Mouse (Mus musculus) brain, embryonic 18.5 days (tissue): ENCODE results near the gene Ulk3.
A peak's percentile ranks its signal among the peaks of the same experiment; 100 is the strongest.

Experiments
- DNase-seq: peaks from one replicate; pipeline ENCODE4 v3.0.0-alpha.2; 2012; ENCODE audit warnings: low read depth, low spot score

Gene Ulk3

GRCm38 (mm10) chr9:57644442-57644943 lies 55.2 kb downstream of the Ulk3 start:
- DNase-seq, result no peak

- peak; percentile 76 for DNase-seq
Observed at GRCm38 (mm10) chr9:57644944-57645893, 56.0 kb downstream of the Ulk3 start.
